Mouse (Mus musculus) kidney, adult 8-10 months (tissue): ENCODE results near the gene Zfp93.
A peak's percentile ranks its signal among the peaks of the same experiment; 100 is the strongest.

Source experiments
- DNase-seq, 2 experiments: peaks; one replicate each; pipeline ENCODE4 v3.0.0; 2022

Zfp93 gene

DNA sequence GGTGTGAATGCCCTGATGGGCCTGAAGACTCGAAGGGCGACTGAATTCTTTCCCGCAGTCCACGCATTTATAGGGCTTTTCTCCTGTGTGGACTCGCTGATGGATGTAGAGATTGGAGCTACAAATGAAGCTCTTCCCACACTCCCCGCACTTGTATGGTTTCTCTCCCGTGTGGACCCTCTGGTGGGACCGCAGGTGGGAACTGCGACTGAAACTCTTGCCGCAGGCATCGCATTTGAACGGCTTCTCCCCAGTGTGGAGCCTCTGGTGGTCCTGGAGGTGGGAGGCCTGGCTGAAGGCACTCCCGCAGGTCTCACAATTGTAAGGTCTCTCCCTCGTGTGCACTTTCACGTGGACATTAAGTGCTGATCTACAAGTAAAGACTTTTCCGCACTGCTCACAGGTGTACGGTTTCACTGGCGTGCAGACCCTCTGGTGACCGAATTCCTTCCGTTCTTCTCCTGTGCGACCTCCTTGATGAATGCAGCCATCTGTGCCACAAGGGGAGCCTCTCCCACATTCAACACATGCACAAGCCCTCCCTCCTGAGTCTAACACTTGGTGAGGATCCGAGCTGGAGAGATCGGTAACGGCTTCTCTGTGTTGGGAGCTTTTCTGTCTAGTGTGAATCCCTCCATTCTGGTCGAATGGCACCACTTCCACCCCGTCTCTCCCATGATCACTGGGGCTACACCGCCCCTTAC lies 21.3 kb downstream of the Zfp93 start:
- DNase-seq = no peak

DNA sequence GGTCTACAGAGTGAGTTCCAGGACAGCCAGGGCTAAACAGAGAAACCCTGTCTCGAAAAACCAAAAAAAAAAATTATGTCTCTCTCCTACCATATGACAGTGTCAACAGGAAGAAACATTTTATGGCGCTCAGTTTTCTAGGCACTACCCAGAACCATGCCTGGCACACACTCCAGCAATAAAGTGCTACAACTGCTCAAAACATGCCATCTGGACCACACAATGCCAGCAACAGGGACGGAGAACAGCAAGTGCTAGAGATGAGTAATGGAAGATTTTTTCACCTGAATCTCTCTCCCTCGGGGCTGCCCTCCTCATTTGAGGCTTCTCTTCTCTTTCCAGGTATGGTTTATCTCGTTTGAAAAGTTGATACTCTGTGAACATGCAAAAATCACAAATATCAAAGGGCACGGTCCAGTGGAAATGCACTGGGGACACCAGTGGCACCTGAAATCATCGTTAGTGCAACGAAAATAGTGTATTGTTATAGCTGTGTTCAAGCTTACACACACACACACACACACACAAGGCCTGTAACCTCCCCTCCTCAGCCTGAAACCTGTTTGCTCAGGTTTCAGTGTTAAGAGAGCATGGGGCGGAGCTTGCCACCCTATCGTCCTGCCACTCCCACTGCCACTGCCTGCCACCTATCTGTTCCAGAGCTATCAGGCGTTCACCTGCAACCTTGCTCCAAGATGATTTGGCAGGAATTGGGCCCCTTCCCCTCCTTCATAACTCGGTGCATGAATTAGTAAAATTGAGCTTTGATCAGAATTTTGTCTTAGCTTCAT lies 23.0 kb downstream of the Zfp93 start:
- no peak for DNase-seq

DNA sequence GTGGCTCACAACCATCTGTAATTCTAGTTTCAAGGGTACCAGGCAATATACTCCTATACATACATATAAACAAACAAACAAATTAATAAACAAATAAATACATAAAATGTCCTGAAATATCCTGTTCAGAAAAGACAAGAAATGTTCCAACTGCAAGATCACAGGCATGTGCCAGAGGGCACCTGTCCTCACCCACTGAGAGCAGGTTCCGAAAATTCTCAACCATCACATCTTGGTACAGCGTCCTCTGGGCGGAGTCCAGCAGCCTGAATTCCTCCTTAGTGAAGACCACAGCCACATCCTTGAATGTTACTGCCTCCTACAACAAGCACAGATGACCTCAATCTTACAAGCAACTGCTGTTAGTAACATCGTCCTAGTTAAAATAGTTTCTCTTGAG lies 24.5 kb downstream of the Zfp93 start:
- DNase-seq = no peak

DNA sequence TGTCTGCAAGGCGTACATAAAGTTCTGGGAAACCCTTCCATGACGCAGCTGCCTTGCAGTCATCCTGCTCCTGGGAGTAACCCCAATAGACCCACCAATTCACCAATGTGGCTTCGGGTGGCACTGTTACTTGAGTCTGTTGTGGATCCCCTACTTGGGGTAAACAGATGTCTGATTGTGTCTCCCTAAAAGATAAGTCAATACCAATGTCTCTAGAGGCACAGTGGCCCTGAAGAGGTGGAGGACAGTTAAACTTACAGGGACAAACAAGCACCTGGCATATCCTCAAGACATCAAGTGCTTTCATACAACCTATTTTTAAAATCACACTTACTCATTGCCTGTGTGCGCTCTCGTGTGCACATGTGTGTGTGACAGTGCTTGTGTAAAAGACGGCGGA lies 25.2 kb downstream of the Zfp93 start:
- DNase-seq = no peak

DNA sequence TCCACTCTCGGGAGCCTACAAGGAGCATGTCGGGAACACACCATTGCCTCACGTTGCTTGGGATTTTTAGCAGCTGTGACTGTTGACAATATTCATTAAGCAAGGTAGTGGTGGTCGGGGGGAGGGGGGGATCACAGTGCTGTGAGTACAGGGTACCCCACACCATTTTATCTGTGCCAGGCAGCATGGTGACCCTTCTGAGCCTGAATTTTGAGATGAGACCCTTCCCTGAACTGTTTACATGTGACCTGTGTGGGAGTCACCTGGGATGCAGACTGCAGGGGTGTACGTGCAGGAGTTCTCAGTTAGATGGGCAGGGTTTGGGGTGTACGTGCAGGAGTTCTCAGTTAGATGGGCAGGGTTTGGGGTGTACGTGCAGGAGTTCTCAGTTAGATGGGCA lies 26.2 kb downstream of the Zfp93 start:
- no peak for DNase-seq

GRCm38 (mm10) chr7:24297361-24298095 lies 27.3 kb downstream of the Zfp93 start:
- no peak for DNase-seq

- no peak for DNase-seq
Observed at GRCm38 (mm10) chr7:24298635-24298972, 28.4 kb downstream of the Zfp93 start.

DNA sequence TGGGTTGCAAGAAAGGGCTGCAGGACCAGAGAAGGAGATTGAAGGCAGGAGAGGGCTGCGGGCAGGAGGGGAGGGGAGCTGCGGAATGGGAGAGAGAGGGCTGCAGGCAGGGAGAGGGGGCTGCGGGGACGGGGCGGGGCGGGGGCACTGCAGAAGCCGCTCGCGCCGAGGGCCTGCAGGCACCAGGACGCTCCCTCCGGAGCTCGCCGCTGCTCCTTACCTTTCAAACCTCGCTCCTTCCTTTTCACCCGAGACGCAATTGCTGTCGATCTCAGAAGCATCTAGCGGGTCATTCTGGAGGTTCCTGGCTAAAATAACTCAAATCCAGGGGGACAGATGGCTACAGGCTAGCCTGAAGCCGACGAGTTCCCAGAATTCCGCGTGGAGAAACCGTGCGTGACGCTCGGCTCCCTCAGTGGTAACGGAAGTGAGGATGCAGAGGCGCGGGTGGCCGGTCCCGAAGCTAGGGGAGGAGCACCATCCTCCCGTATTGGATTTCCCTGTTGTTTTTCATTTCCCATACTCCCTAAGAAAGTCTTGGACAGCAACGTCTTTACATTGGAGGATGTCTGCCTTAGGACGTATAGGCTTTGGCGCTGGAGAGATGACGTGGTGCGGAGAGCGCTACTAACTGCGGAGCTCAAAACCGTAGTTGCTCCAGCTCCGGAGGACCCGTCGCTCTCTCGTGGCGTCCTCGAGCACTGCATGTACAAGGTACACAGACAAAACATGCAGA lies 28.9 kb downstream of the Zfp93 start:
- DNase-seq = peak; percentile 52 to 59

GRCm38 (mm10) chr7:24299823-24300481 lies 29.7 kb downstream of the Zfp93 start:
- DNase-seq = peak in 1 of 2 experiments; percentile 10

DNA sequence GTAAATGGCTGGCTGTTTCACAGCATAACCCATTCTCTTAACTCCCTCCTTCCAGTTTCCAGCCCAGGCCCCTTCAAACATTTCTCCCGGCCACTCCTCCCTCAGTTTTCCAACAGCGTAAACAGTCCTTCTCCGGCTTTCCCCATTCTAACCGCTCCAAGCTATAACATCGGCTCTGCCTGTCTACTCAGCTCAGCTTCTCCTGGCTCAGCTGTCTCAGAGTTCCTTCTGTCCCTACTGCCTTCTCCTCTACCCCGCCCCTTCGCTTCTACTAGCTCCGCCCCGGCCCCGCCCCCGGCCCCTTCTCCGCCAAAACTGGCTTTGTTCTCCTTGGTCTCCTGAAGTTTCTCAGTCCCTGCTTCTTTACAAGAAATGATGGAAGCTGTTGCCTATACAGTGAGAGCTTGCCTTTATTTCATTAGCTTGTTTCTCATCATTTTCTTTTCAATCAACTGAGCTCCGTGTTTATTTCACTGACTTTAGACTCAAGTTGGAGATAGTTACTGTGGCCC lies 30.6 kb downstream of the Zfp93 start, which contains the start of gene Zfp61:
TSS of gene Zfp61 (minus strand) at position 462 of the 512 bp plus-strand sequence.
- DNase-seq = peak; percentile 33 to 40

DNA sequence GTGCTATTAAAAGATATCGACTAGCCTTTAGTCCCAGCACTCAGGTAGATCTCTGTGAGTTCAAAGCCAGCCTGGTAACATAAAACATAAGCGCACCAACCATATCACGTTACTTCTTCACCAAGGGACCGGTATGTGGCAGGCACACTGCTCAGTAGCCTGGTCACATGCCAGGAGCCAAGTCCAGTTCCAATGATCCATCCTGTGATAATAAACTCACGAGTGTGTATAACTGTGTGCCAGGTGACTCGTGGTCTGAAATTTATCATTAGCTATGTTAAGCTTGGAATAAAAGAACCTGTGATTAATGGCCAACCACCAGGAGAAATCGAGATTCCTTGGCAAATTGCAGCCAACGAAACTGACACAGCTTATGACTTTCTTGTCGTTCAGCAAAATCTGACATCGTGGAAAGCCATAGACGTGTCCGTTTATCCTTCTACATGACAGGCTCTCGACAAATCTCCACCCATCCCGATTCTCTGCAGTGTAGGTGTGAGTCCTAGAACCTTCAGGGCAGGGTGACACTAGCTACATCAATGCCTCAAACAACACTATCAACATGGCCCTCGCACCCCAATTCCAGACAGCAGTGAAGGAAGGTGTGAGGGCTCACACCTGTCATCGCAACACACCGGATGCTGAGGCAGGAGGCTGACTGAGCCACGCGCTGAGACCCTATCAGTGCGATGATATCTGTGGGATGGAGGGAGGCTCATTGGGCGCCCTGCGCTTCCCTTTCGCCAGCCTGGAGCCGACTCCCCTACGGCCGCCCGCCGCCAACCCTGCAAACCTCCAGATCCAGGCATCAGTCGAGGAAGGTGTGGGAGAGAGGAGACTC lies 45.7 kb downstream of the Zfp93 start:
- peak; percentile 59 to 64 for DNase-seq

DNA sequence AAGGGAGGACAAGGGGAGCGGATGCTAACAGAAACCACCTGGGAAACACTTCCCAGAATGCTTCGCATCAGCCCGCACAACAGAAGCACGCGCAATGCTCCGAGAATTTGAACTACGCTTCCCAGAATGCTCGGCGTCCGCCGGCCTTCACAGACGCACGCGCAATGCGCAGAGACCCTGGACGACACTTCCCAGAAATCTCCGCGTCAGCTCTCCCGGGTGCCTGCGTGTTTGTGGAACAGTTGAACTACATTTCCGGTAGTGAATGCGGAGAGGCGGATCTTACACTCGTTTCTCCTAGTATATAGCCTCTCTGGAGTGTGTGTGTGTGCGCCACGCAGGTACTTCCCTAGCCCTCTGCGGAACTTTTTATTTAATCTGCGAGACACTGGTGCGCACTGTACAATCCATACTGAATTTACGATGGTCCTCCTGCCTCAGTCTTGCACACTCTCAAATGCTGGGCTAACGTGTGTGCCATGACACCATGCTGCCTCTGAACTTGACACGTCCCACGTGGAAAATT lies 46.4 kb downstream of the Zfp93 start, which contains the start of gene Zfp94:
TSS of gene Zfp94 (minus strand) at position 100 of the 526 bp plus-strand sequence.
- peak; percentile 97 for DNase-seq

GRCm38 (mm10) chr7:24318942-24319341 lies 48.7 kb downstream of the Zfp93 start:
- no peak for DNase-seq

- no peak for DNase-seq
Observed at GRCm38 (mm10) chr7:24322593-24322992, 52.4 kb downstream of the Zfp93 start.

DNA sequence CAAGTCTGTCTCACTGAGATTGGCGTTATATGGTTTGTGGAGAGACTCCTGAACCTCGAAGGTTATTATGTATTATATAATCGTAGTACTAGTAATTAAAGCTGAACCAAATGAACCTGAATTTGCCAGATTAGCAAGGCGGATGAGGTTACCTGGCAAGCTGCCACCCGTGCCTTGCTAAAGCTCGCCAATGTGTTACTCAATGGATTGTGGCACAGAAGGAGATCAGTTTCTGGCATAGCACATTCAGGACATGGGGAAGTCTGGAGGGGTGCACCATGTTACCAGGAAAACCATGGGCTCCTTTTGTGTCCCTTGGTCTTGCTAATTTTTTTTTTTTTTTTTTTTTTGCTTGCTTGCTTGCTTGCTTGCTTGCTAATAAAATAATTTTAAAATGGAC lies 55.0 kb downstream of the Zfp93 start:
- peak in 1 of 2 experiments; percentile 23 for DNase-seq

DNA sequence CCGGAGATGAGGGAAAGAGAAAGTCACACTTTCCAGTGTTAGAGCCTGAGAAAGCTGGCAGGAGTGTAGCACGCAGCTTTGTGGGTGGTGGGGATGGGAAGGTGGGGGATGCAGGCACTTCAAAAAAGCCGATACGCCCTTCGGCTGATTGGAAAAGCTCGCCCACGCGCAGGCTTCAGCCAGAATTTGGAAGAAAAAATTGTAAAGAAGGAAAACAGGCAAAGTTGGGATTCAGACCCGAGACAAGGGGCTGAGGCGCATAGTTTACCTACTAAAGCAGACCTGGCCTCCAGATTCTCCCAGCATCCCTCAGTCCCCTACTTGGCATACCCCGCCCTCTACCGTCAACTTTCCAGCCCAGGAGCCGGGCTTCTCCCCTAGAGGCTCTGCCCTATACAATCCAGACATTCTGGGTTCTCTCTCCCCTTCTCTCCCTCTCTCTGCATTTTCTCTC lies 55.5 kb downstream of the Zfp93 start:
- DNase-seq = no peak

- DNase-seq = no peak
Observed at GRCm38 (mm10) chr7:24326273-24327135, 56.3 kb downstream of the Zfp93 start.
